Mouse (Mus musculus) bone marrow, adult 2 months (tissue): ENCODE measurements around the gene Ntsr1.

Experiments used
- CTCF ChIP-seq: fragments of 200-500 bp; IDR thresholded peaks from 2 replicates; pipeline ENCODE4 v1.5.1; 2011; ENCODE audit warnings: low read length, control low read depth; ENCODE audit not compliant: control insufficient read depth, insufficient read depth
- POLR2A ChIP-seq: fragments of 200-500 bp; IDR thresholded peaks from 2 replicates; pipeline ENCODE4 v1.6.1; 2011; ENCODE audit warnings: low read depth, mild to moderate bottlenecking, control low read depth, low read length, borderline replicate concordance; ENCODE audit not compliant: control insufficient read depth

DNA sequence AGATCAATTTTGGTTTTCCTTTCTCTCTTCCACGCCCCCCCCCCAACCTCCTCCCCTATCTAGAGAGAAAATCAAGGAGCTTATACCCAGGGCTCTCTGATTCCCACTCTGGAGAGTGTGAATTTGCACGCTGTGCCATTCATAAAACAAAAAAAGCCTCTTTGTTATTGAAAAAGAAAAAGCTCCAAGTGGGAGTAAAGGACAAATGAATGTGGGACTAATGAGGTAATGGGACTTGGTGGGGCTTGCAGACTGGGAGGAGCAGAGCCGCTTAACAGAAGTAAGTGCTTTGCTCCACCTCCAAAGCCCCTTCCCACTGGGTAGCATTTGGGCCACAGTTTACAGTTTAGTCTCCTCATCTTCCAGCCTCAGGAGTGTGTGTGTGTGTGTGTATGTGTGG, 30.8 kb downstream of the Ntsr1 start:
- TF ChIP-seq CTCF (no peak), POLR2A (no peak)
